Mouse (Mus musculus) cortical plate, adult 2 months (tissue): Measurements from ENCODE around the gene Cadm3.

ENCODE experiments used
- CTCF ChIP-seq: fragments of 200-500 bp; IDR thresholded peaks from 2 replicates; pipeline ENCODE4 v1.5.1; 2011; ENCODE audit warnings: mild to moderate bottlenecking, control low read depth, low read length; ENCODE audit not compliant: insufficient read depth; ENCODE audit errors: extremely low read depth
- POLR2A ChIP-seq: fragments of 200-500 bp; IDR thresholded peaks from 2 replicates; pipeline ENCODE4 v1.6.1; 2011; ENCODE audit warnings: mild to moderate bottlenecking, low read length, control low read depth; ENCODE audit not compliant: insufficient read depth; ENCODE audit errors: extremely low read depth

- TF ChIP-seq POLR2A (no peak), CTCF (peak; percentile 100)
These were observed 10.1 kb upstream of the Cadm3 start for GRCm38 (mm10) chr1:173377380-173378112.
